Mouse (Mus musculus): ENCODE measurements around the gene Gm21310. TPM values are rescaled to one million over a fixed set of nuclear protein-coding genes. Genes with fewer than 3 reads are reported as not detected.
"Not testable (repeated sequence)": the region's sequence is repeated elsewhere in the genome, so short reads cannot be mapped to it uniquely, and the experiment has no call there.

The Gm21310 gene
- polyA plus RNA-seq (2015; fragmentation: Nextera tagmentation; extraction: Ambion mirVana), result not detected in 2 replicates

DNA sequence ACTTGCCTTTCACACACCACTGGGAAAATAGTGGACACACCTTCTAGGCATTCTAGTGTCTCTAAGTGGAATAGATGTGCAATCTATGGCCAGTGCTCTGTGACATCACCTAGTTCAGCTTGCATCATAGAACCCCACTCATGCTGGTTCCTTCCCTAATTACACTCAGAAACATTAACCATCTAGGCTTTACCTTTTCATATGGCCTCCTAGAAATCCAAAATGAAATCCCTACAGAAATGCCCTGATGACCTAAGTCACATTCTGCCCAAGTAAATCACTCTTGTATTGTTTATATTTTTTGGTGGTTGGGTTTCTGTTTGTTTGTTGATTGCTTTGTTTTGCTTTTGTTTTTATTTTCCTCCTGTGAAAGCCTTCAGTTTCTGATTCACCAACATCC, at the start of gene Gm21310:
Gene Gm21310 (minus strand): TSS at position 101 of the 400 bp plus-strand sequence.
- H3K9ac ChIP-seq (replicated peaks); H3K27ac ChIP-seq; H3K4me3 ChIP-seq (replicated peaks); H3K27me3 ChIP-seq; H3K36me3 ChIP-seq; ATAC-seq; H3K4me2 ChIP-seq (replicated peaks); H3K9me3 ChIP-seq; H3K4me1 ChIP-seq (replicated peaks): not testable (repeated sequence)

Other genes starting within 250 kb of the Gm21310 start
- not detected in 2 replicates for gene Gm20834, start 177.4 kb upstream of the Gm21310 start, polyA plus RNA-seq (2015; fragmentation: Nextera tagmentation; extraction: Ambion mirVana)

All from midbrain, embryonic 13.5 days (tissue).